Mouse (Mus musculus) C3H10T1/2 (cell line): ENCODE data around the gene Dpp8. TPM values are rescaled to one million over a fixed set of nuclear protein-coding genes. Genes with fewer than 3 reads are reported as not detected.

Source experiments
- polyA plus RNA-seq, 2 experiments: library from polyadenylated mRNA; unstranded; fragments of >200 nt; fragmentation: generic; extraction: Trizol; gene quantifications; one replicate each; pipeline ENCODE4 v1.2.1; 2012; ENCODE audit warnings: missing spikeins in 2 of 2

Gene Dpp8
- 10 to 100 TPM in 1 of 2 experiments, 1 to 10 TPM in 1; 1.2 to 11.5 TPM for polyA plus RNA-seq

DNA sequence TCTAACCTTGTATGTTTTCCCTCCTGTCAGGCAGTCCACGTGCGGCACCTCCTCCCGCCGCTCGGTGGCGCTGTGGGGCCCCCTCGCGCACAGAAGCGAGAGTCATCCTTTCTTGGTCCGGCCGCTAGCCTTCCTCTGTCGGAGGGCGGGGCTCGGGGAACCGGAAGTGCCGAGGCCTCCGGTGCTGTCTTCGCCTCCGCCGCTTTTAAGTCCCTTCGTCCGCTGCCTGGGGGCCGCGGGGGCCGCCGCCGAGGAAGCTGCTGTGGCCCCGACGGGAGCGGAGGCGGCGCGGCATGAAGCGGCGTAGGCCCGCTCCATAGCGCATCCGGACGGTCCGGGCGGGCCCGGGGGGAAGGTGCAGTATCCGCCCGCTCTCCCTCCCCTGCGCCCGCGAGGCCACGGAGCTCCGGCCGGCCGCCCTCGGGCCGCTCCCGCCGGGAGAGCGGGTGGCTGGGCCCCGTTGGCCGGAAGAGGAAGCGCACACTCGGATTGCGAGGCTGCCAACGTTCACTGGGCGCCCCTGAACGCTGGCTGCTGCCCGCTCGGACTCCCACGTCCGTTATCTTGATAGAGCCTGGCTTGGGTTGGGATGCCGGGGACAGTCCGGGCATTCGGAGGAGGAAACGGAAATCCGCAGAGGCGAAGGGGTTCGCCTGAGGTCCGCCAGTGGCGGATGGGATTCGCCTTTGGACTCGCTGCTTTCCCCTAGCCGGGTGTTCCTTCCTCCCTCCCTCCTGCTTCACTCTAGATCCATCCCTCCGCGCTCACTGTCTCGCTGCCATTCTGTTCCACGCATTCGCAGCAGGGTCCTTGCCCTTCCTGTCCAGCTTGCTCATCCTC is at the start of gene Dpp8:
Dpp8 (plus strand) TSS at position 146 of the 840 bp plus-strand sequence.

GRCm38 (mm10) chr9:65020991-65021886 is 11.0 kb upstream of the Dpp8 start, which contains the start of gene Hacd3:
Hacd3 (minus strand) TSS chr9:65021693.

DNA sequence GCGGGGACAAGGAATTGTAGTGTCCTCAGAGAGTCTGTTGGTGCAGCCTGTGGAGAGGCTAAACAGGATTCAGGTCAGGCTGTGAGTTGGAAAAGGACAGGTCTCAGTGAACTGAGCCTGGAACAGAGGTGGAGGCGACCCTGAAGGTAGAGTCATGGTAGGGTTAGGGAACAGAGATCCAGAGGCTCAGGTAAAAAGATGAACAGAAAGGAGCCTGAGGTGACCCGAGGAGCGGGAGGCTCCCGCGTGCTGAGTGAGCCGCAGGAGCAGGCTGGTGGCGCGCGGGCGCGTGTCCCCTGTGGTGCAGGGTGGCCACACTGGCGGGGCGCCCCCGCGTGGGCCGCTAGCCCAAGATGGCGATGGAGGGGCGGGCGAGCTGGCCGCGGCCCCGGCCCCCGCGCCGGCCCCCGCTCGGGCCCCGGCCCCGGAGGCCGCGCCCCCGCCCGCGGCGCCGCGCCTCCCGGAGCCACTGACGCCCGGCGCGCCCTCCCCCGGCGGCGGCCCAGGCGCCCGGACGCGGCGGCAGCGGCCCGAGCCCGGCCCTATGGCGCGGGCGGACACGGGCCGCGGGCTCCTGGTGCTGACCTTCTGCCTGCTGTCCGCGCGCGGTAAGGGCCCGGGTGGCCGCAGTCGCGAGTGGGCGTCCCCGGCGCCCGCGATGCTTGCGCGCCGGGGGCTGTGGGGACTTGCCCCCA is 68.9 kb downstream of the Dpp8 start, which contains the start of gene Igdcc4:
Igdcc4 (plus strand) TSS at position 496 of the 695 bp plus-strand sequence.

Other genes starting within 250 kb of the Dpp8 start
- gene Dennd4a, start 221.1 kb upstream of the Dpp8 start, polyA plus RNA-seq: 1 to 10 TPM in 1 of 2 experiments, under 1 TPM in 1; 0.13 to 1.2 TPM
- under 1 TPM in 1 of 2 experiments, not detected in 1; 0.02 TPM for gene Slc24a1, start 80.8 kb upstream of the Dpp8 start, polyA plus RNA-seq
- gene Ints14, start 71.5 kb upstream of the Dpp8 start, polyA plus RNA-seq: 10 to 100 TPM in 1 of 2 experiments, 1 to 10 TPM in 1; 3.6 to 17.3 TPM
- gene Hacd3, start 10.7 kb upstream of the Dpp8 start, polyA plus RNA-seq: 10 to 100 TPM in 1 of 2 experiments, 1 to 10 TPM in 1; 5.0 to 22.9 TPM
- 1 to 10 TPM in 1 of 2 experiments, under 1 TPM in 1; 0.09 to 2.2 TPM for gene Igdcc4, start 69.1 kb downstream of the Dpp8 start, polyA plus RNA-seq
- not detected for gene Igdcc3, start 108.8 kb downstream of the Dpp8 start, polyA plus RNA-seq
- gene Parp16, start 162.9 kb downstream of the Dpp8 start, polyA plus RNA-seq: 1 to 10 TPM; 1.2 to 5.0 TPM
- gene Cilp, start 232.8 kb downstream of the Dpp8 start, polyA plus RNA-seq: under 1 TPM in 1 of 2 experiments, not detected in 1; 0.04 TPM